Mouse (Mus musculus) liver, adult 2 months (tissue): ENCODE measurements around the gene Cbx5. TPM values are rescaled to one million over a fixed set of nuclear protein-coding genes. Genes with fewer than 3 reads are reported as not detected.

Source experiments
- DNase-seq: peaks from one replicate; pipeline ENCODE4 v3.0.0-alpha.2; 2011; ENCODE audit warnings: low read depth, low spot score; ENCODE audit errors: extremely low read depth
- H3K27ac ChIP-seq: fragments of 200-500 bp; replicated peaks from 2 replicates; pipeline ENCODE4 v1.5.1; 2012; ENCODE audit warnings: low read depth, mild to moderate bottlenecking, control low read depth, inconsistent platforms, low read length; ENCODE audit not compliant: insufficient read depth
- H3K27me3 ChIP-seq: fragments of 200-500 bp; 2 replicates; pipeline ENCODE4 v1.6.1; 2012; ENCODE audit warnings: mild to moderate bottlenecking, moderate library complexity, low read length, inconsistent platforms; ENCODE audit not compliant: control insufficient read depth, insufficient read depth
- H3K36me3 ChIP-seq: fragments of 200-500 bp; 2 replicates; pipeline ENCODE4 v1.6.1; 2012; ENCODE audit warnings: low read length, inconsistent platforms; ENCODE audit not compliant: control insufficient read depth, insufficient read depth
- H3K4me1 ChIP-seq: fragments of 200-500 bp; 2 replicates; pipeline ENCODE4 v1.6.1; 2011; ENCODE audit warnings: low read length; ENCODE audit not compliant: control insufficient read depth, insufficient read depth
- H3K4me3 ChIP-seq: fragments of 200-500 bp; 2 replicates; pipeline ENCODE4 v1.5.1; 2011; ENCODE audit warnings: low read depth, mild to moderate bottlenecking, control low read depth, low read length, moderate library complexity; ENCODE audit not compliant: insufficient read depth
- H3K79me2 ChIP-seq: fragments of 200-500 bp; 2 replicates; pipeline ENCODE4 v1.6.1; 2012; ENCODE audit warnings: inconsistent platforms, mild to moderate bottlenecking, low read length, moderate library complexity; ENCODE audit not compliant: control insufficient read depth, insufficient read depth
- H3K9ac ChIP-seq: fragments of 200-500 bp; 2 replicates; pipeline ENCODE4 v1.6.1; 2012; ENCODE audit warnings: low read depth, mild to moderate bottlenecking, control low read depth, inconsistent platforms, low read length
- CTCF ChIP-seq: fragments of 200-500 bp; IDR thresholded peaks from 2 replicates; pipeline ENCODE4 v1.5.1; 2011; ENCODE audit warnings: low read depth, low read length, control low read depth
- POLR2A ChIP-seq: fragments of 200-500 bp; IDR thresholded peaks from 2 replicates; pipeline ENCODE4 v1.6.1; 2011; ENCODE audit warnings: low read length, control low read depth; ENCODE audit not compliant: insufficient read depth; ENCODE audit errors: extremely low read depth
- WGBS: fragments of 180-500 bp; shearing (Covaris S2); methylation state at CpG from one replicate; pipeline ENCODE4 v1.1.7; 2018; 5-methylcytosine and 5-hydroxymethylcytosine counted together
- polyA plus RNA-seq: library from polyadenylated mRNA; depleted of rRNA; stranded (reverse); fragments of >200 nt; gene quantifications from 2 replicates; pipeline ENCODE4 v1.2.3, GENCODE M21; 2012
- total RNA-seq: library from RNA; depleted of rRNA; stranded (reverse); fragments of >200 nt; gene quantifications from 2 replicates; pipeline ENCODE4 v1.2.3, GENCODE M21; 2014

Cbx5 gene
- total and polyA plus RNA-seq, 2 experiments, result 4.2 to 14.1 TPM

- Histone ChIP-seq H3K36me3 (no peaks in the 10 kb centered on the region), H3K9ac (no peak overlapping the region), H3K4me3 (no peak overlapping the region), H3K27me3 (peaks cover 14% of the 10 kb centered on the region), H3K4me1 (no peaks in the 10 kb centered on the region), H3K79me2 (no peaks in the 10 kb centered on the region), H3K27ac (no peak overlapping the region)
- DNase-seq, result no peak
- 22% methylated on average over 8 of the region's 8 CpGs for WGBS
- no peak for TF ChIP-seq CTCF
- TF ChIP-seq POLR2A, result no peak
Measured at GRCm38 (mm10) chr15:103171276-103171675, 68.3 kb downstream of the Cbx5 start.

GRCm38 (mm10) chr15:103170316-103170679, 69.3 kb downstream of the Cbx5 start:
- TF ChIP-seq POLR2A, result no peak
- TF ChIP-seq CTCF, result no peak
- no peaks in the 10 kb centered on the region for H3K36me3 ChIP-seq
- WGBS, result 20% methylated on average over 16 of the region's 16 CpGs
- H3K4me3 ChIP-seq, result no peak overlapping the region
- no peak overlapping the region for H3K27ac ChIP-seq
- H3K9ac ChIP-seq, result no peak overlapping the region
- H3K4me1 ChIP-seq, result no peaks in the 10 kb centered on the region
- DNase-seq, result no peak
- no peaks in the 10 kb centered on the region for H3K79me2 ChIP-seq
- H3K27me3 ChIP-seq, result peaks cover 14% of the 10 kb centered on the region

- peaks cover 14% of the 10 kb centered on the region for H3K27me3 ChIP-seq
- no peaks in the 10 kb centered on the region for H3K79me2 ChIP-seq
- no peaks in the 10 kb centered on the region for H3K4me1 ChIP-seq
- 16% methylated on average over 26 of the region's 26 CpGs for WGBS
- TF ChIP-seq POLR2A (no peak), CTCF (no peak)
- DNase-seq, result no peak
- H3K9ac ChIP-seq, result no peak overlapping the region
- H3K4me3 ChIP-seq, result no peak overlapping the region
- no peaks in the 10 kb centered on the region for H3K36me3 ChIP-seq
- no peak overlapping the region for H3K27ac ChIP-seq
Measured at GRCm38 (mm10) chr15:103169612-103170315, 69.9 kb downstream of the Cbx5 start.

GRCm38 (mm10) chr15:103168801-103169611, 70.6 kb downstream of the Cbx5 start:
- H3K27me3 ChIP-seq, result peaks cover 14% of the 10 kb centered on the region

DNA sequence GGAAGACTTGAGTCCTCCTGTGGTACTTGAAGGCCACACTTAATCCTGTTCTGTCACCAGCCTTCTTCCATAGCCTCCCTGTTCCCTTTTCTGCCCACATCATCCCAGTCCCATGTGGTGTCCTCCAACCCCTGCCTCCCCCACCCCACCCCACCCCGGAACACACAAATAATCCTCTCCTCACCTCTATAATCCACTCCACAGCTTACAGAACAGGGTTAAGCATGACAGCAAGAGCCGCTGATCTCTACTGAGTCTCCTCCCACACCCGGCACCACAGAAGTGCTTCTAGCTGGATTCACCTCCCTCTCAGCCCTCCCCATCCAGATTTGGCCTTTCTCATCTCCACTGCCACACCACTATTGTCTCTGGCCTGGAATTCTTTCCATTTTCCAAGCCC, 71.8 kb downstream of the Cbx5 start:
- H3K4me3 ChIP-seq, result no peak overlapping the region
- no peaks in the 10 kb centered on the region for H3K79me2 ChIP-seq
- no peak overlapping the region for H3K27ac ChIP-seq
- WGBS, result 34% methylated on average over 3 of the region's 3 CpGs
- peaks cover 14% of the 10 kb centered on the region for H3K27me3 ChIP-seq
- no peaks in the 10 kb centered on the region for H3K36me3 ChIP-seq
- H3K4me1 ChIP-seq, result no peaks in the 10 kb centered on the region
- no peak overlapping the region for H3K9ac ChIP-seq
- no peak for DNase-seq
- TF ChIP-seq CTCF (no peak), POLR2A (no peak)

More at GRCm38 (mm10) chr15:103168801-103169611, 70.6 kb downstream of the Cbx5 start:
- no peak for TF ChIP-seq POLR2A
- no peak for TF ChIP-seq CTCF
- H3K4me3 ChIP-seq, result peak overlapping the region; percentile 51; the same call in 1 of the 2 replicates
- H3K4me1 ChIP-seq, result no peaks in the 10 kb centered on the region
- DNase-seq, result no peak
- WGBS, result 6% methylated on average over 63 of the region's 63 CpGs
- H3K79me2 ChIP-seq, result no peaks in the 10 kb centered on the region
- no peak overlapping the region for H3K27ac ChIP-seq
- H3K36me3 ChIP-seq, result no peaks in the 10 kb centered on the region
- H3K9ac ChIP-seq, result 0 out of 2 replicates have a peak overlapping the region, but pooled peaks have one; percentile 16
